Mouse (Mus musculus): Measurements from ENCODE around the gene Gbf1. TPM values are rescaled to one million over a fixed set of nuclear protein-coding genes. Genes with fewer than 3 reads are reported as not detected.

The Gbf1 gene
- polyA plus RNA-seq, 1 experiment from 2014 or later: 57.4 TPM

DNA sequence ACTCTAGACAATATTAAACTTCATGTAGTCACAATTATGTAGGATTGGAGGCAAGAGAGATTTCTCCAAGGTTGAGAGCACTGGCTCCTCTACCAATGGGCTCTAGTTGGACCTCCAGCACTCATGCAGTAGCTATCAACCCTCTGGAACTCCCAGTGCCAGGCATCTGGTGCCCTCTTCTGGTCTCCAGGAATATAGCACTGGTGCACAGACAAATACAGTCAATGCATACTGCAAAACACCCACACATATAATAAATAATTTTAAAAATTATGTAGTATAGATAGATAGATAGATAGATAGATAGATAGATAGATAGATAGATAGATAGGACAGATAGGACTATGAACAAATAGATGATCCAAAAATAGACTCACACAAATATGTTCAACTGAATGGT is 123.0 kb downstream of the Gbf1 start:
- no peak for ATAC-seq (ENCODE audit: insufficient number of reproducible peaks, insufficient read depth, low FRiP score, low TSS enrichment, low read depth)
- H3K4me2 ChIP-seq: no peak overlapping the region
- no peaks in the 10 kb centered on the region for H3K27me3 ChIP-seq

DNA sequence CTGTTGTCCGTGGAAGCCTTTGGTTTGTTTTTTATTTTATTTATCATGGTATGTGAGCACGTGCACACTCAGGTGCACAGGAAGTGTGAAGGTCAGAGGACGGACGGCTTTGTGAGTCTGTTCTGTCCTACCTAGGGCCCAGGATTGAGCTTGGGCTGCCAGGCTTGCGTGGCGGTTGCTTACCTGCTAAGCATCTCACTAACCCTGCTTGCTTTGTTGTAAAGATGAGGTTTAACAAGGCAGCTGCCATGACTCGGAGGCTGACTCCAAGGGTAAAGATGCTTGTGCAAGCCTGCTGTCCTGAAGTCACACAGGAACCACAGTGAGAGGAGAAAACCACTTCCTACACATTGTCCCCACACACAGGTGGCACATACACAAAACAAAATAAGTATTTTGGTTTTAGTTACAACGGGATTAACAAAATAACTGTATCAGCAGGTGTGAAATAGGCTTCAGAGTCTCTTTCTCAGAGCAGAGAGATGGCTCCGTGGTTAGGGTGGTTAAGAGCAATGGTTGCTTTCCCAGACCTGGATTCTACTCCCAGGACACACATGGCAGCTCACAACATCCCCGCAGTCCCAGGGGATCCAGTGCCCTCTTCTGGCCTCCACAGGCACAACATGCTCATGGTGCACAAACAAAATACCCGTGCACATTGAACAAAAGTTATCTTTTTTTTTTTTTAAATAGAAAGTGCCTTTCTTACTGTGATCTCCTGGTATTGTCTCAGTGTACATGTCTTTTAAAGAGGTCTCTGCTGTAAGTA is 130.0 kb downstream of the Gbf1 start:
- H3K4me2 ChIP-seq: no peak overlapping the region
- no peaks in the 10 kb centered on the region for H3K27me3 ChIP-seq
- WGBS: 91% methylated on average over 11 of the region's 11 CpGs
- H3K9me3 ChIP-seq: no peaks in the 10 kb centered on the region
- H3K4me3 ChIP-seq (replicated peaks): no peak overlapping the region
- H3K27ac ChIP-seq: no peak overlapping the region
- H3K4me1 ChIP-seq (replicated peaks): no peaks in the 10 kb centered on the region
- H3K9ac ChIP-seq (replicated peaks): no peak overlapping the region
- H3K36me3 ChIP-seq: peaks cover 90% of the 10 kb centered on the region
- ATAC-seq (ENCODE audit: insufficient number of reproducible peaks, insufficient read depth, low FRiP score, low TSS enrichment, low read depth): no peak

More for the DNA sequence above, 123.0 kb downstream of the Gbf1 start:
- H3K4me3 ChIP-seq (replicated peaks): no peak overlapping the region
- H3K9ac ChIP-seq (replicated peaks): no peak overlapping the region
- no peak overlapping the region for H3K27ac ChIP-seq
- H3K36me3 ChIP-seq: peaks cover 78% of the 10 kb centered on the region
- no peaks in the 10 kb centered on the region for H3K9me3 ChIP-seq
- no peaks in the 10 kb centered on the region for H3K4me1 ChIP-seq (replicated peaks)

DNA sequence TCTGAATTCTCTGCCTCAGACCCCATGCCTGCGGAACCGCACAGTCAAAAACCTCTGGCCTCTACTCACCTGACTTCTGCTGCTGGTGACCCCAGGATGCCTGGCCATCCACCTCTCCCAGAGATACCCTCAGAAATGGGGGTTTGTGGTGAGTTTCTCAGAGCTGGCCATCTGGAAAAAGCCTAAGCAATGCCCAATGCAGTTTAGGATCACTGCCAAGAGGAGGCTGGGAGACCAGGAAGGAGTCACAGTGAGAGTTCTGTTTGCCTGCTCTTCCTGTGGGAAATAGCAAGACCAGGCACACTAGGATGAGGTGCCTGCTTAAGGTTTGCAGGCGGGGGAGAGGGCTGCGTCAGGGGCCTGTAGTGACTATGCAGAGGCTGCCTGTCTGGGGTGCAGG is 132.4 kb downstream of the Gbf1 start:
- no peak overlapping the region for H3K4me3 ChIP-seq (replicated peaks)
- H3K36me3 ChIP-seq: peaks cover 79% of the 10 kb centered on the region
- H3K4me1 ChIP-seq (replicated peaks): no peaks in the 10 kb centered on the region
- H3K9me3 ChIP-seq: no peaks in the 10 kb centered on the region
- H3K4me2 ChIP-seq: no peak overlapping the region
- no peak overlapping the region for H3K27ac ChIP-seq
- WGBS: 96% methylated on average over 4 of the region's 4 CpGs
- no peaks in the 10 kb centered on the region for H3K27me3 ChIP-seq
- ATAC-seq (ENCODE audit: insufficient number of reproducible peaks, insufficient read depth, low FRiP score, low TSS enrichment, low read depth): no peak
- no peak overlapping the region for H3K9ac ChIP-seq (replicated peaks)

DNA sequence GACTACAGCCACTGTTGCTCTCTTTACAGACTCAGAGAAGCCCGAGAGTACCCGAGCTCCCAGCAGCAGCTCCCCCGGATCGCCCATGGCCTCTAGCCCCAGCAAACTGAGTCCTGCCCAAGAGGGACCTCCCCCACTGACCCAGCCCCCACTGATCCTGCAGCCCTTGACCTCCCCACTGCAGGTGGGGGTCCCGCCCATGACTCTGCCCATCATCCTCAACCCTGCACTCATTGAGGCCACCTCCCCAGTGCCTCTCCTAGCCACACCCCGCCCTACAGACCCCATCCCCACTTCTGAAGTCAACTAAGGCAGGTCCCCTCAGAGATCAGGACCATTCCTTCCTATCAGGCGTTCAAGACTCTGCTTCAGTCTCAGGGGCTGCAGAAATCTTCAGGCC is 133.3 kb downstream of the Gbf1 start:
- H3K4me2 ChIP-seq: no peak overlapping the region
- H3K27me3 ChIP-seq: no peaks in the 10 kb centered on the region
- no peak for ATAC-seq (ENCODE audit: insufficient number of reproducible peaks, insufficient read depth, low FRiP score, low TSS enrichment, low read depth)
- no peak overlapping the region for H3K27ac ChIP-seq
- H3K9me3 ChIP-seq: no peaks in the 10 kb centered on the region
- no peaks in the 10 kb centered on the region for H3K4me1 ChIP-seq (replicated peaks)
- no peak overlapping the region for H3K9ac ChIP-seq (replicated peaks)
- 81% methylated on average over 7 of the region's 7 CpGs for WGBS
- no peak overlapping the region for H3K4me3 ChIP-seq (replicated peaks)
- H3K36me3 ChIP-seq: peaks cover 69% of the 10 kb centered on the region

DNA sequence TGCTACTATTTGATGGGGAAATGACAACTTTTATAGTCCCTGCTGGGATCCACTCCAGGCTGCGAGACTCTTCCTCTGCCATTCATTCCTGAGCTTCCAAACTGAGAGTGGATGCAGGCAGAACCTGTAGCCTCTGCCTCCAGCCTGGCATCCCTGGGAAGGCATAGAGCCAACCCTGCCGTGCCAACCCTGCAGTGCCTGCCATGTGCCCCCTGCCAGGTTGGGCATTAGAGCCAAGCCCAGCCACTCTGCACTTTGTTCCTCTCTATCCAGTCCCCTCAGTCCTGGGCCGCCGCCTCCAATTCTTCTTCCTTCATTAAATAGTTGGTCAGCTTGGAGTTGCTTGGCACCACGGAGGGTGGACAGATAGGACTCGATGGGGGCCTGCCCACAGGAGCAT is 133.7 kb downstream of the Gbf1 start:
- Histone ChIP-seq H3K9ac (replicated peaks) (no peak overlapping the region), H3K4me3 (replicated peaks) (no peak overlapping the region), H3K27me3 (no peaks in the 10 kb centered on the region), H3K4me1 (replicated peaks) (no peaks in the 10 kb centered on the region), H3K36me3 (peaks cover 65% of the 10 kb centered on the region), H3K27ac (no peak overlapping the region), H3K4me2 (no peak overlapping the region), H3K9me3 (no peaks in the 10 kb centered on the region)
- WGBS: 90% methylated on average over 6 of the region's 6 CpGs
- no peak for ATAC-seq (ENCODE audit: insufficient number of reproducible peaks, insufficient read depth, low FRiP score, low TSS enrichment, low read depth)

DNA sequence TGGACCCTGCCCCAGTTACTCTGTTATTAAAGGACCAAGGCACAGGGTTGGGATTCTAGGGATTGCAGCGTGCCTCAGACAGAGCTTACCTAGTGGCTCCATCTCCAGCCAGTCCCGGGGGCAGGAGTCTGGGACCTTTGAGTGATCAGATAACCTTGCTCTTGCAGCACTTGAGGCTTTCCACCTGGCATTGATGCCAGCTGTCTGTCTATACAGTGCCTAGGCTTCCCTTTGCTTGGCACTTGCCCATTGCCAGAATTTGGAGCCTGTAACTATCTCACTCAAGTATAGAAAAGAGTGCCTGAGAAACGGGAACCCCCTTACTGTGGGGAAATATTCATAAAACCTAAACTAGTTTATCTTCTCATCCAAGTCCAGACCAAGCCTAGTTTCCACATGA is 134.6 kb downstream of the Gbf1 start:
- no peak overlapping the region for H3K27ac ChIP-seq
- H3K27me3 ChIP-seq: peaks cover 3% of the 10 kb centered on the region; the same call in 1 of the 2 replicates
- no peak overlapping the region for H3K9ac ChIP-seq (replicated peaks)
- H3K4me2 ChIP-seq: no peak overlapping the region
- H3K4me3 ChIP-seq (replicated peaks): no peak overlapping the region
- H3K4me1 ChIP-seq (replicated peaks): no peaks in the 10 kb centered on the region
- no peaks in the 10 kb centered on the region for H3K9me3 ChIP-seq
- 91% methylated on average over 3 of the region's 3 CpGs for WGBS
- H3K36me3 ChIP-seq: peaks cover 56% of the 10 kb centered on the region
- ATAC-seq (ENCODE audit: insufficient number of reproducible peaks, insufficient read depth, low FRiP score, low TSS enrichment, low read depth): no peak

DNA sequence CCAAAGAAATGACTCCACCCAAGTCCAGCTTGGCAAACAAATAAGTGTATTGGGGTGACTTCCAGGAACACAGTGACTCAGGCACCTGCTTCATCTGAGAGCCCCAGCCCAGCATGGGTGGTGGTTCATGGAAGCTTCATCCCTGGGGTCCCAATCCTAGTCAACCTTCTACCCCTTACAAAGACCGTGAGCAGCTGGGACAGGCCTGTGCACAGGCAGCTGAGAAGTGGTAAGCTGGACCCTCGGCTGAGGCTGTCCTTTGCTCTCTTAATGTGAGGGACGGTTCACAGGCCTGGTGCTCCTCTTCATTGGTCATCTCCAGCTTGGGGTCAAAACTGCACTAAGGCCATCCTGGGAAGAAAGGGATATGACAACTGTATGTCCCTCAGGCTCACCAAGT is 135.3 kb downstream of the Gbf1 start:
- Histone ChIP-seq H3K36me3 (peaks cover 50% of the 10 kb centered on the region), H3K4me2 (no peak overlapping the region), H3K9me3 (no peaks in the 10 kb centered on the region), H3K27ac (no peak overlapping the region), H3K4me3 (replicated peaks) (no peak overlapping the region), H3K27me3 (peaks cover 3% of the 10 kb centered on the region; the same call in 1 of the 2 replicates), H3K4me1 (replicated peaks) (no peaks in the 10 kb centered on the region), H3K9ac (replicated peaks) (no peak overlapping the region)
- WGBS: 93% methylated on average over 3 of the region's 3 CpGs
- ATAC-seq (ENCODE audit: insufficient number of reproducible peaks, insufficient read depth, low FRiP score, low TSS enrichment, low read depth): no peak

DNA sequence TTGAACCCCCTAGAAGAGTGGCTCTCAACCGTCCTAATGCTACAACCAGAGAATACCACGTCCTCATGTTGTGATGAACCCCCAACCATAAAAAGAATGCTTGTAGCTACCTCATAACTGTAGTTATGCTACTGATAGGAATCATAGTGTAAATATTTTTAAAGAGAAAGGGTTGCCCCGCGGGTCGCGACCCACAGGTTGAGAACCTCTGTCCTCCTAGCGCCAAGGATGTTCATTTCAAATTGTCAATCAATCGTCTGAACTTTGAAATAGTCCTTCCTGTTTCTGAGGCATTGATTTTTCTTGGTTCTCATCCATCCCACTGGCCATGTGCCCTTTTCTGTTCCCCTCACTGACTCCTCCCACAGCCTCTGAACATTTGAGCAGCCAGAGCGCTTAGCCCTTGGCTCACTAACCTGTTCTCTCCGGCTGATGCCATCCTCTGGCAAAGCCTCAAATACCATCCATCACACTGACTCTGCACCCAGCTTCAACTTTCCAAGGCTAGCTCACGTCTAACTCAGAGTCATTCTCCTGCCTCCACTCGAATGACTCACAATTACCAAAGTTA is 138.3 kb downstream of the Gbf1 start:
- ATAC-seq (ENCODE audit: insufficient number of reproducible peaks, insufficient read depth, low FRiP score, low TSS enrichment, low read depth): no peak
- H3K9me3 ChIP-seq: no peaks in the 10 kb centered on the region
- no peak overlapping the region for H3K4me3 ChIP-seq (replicated peaks)
- H3K4me1 ChIP-seq (replicated peaks): no peaks in the 10 kb centered on the region
- 70% methylated on average over 12 of the region's 12 CpGs for WGBS
- H3K27me3 ChIP-seq: peaks cover 3% of the 10 kb centered on the region; the same call in 1 of the 2 replicates
- H3K4me2 ChIP-seq: no peak overlapping the region
- H3K9ac ChIP-seq (replicated peaks): no peak overlapping the region
- no peak overlapping the region for H3K27ac ChIP-seq
- peaks cover 19% of the 10 kb centered on the region for H3K36me3 ChIP-seq

DNA sequence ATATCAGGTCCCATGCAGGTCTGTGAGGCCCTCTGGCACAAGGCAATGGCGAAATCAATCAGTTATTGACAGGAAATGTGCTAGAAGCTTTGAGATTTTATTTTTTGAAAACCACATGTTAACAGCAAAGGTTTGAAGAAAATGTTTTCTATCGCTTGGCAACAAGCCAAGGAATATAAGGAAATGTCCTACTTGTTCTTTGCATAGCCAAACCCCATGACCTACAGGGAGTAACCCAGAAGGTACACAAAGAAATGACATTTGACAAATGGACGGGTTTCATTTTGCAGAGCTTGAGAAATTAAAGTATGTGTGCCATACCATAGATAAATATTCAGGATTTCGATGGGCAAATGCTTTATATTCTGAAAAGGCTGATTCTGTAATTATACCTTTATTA is 144.6 kb downstream of the Gbf1 start:
- ATAC-seq (ENCODE audit: insufficient number of reproducible peaks, insufficient read depth, low FRiP score, low TSS enrichment, low read depth): no peak
- no peak overlapping the region for H3K9ac ChIP-seq (replicated peaks)

DNA sequence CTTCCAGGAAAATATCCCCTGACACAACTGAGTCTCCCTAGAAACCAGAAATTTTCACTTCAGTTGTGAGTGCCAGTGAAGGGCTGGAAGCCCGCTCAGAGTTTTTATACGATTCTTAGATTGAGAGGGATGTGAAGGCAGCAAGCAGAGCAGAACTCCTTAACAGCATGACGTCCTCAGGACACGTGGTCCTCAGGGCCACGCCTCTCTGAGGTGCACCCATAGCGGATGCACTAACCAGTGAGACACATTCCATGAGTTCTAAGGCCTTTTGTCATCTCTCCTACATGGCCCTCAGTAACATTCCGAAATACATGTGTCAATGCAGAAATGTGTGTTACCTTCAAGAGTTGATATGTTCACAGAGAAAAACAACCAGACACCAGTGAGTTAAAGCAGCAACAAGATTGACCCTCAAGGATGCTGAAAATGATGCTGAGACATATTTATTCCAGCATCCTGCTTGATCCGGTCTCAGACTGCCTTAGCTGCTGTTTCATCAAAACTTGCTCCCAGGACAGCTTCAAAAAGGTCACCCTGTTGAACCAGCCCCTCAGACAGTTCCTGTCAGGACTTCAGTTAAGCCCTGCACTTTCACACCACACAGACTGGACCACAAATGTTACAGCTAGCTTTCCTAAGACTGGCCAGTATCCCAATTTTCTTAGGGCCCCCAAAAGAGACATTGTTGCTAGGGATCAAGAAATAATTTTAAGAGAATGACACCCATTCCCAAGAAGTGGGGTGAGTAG is 148.2 kb downstream of the Gbf1 start:
- Histone ChIP-seq H3K4me3 (replicated peaks) (no peak overlapping the region), H3K4me2 (no peak overlapping the region), H3K27me3 (0 out of 2 replicates have a peak, but pooled peaks cover 5% of the 10 kb centered on the region), H3K9ac (replicated peaks) (no peak overlapping the region), H3K9me3 (no peaks in the 10 kb centered on the region), H3K36me3 (no peaks in the 10 kb centered on the region), H3K4me1 (replicated peaks) (peaks cover 6% of the 10 kb centered on the region), H3K27ac (no peak overlapping the region)
- ATAC-seq (ENCODE audit: insufficient number of reproducible peaks, insufficient read depth, low FRiP score, low TSS enrichment, low read depth): no peak
- WGBS: 41% methylated on average over 8 of the region's 8 CpGs

More for the DNA sequence above, 144.6 kb downstream of the Gbf1 start:
- no peaks in the 10 kb centered on the region for H3K4me1 ChIP-seq (replicated peaks)
- H3K27ac ChIP-seq: no peak overlapping the region
- no peaks in the 10 kb centered on the region for H3K36me3 ChIP-seq
- H3K4me3 ChIP-seq (replicated peaks): no peak overlapping the region
- H3K9me3 ChIP-seq: no peaks in the 10 kb centered on the region
- no peaks in the 10 kb centered on the region for H3K27me3 ChIP-seq
- no peak overlapping the region for H3K4me2 ChIP-seq
- WGBS: 73% methylated on average over 4 of the region's 4 CpGs

DNA sequence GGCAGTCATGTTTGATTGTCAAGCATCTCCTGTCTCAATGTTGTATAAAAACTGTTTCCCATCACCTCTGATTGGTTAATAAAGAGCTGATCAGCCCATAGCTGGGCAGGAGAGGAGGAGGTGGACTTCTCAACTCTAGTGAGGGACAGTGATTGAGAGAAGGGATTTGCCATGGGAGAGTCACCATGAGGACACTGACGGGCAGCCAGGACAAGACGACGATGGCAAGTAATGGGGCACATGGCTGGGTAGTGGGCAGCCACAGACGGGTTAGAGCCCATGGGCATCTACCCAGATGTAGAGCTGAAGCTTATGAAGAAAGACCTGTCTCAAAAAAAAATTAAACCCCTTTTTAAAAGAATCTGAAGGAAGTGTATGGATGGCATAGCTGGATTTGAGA is 150.2 kb downstream of the Gbf1 start:
- Histone ChIP-seq H3K4me3 (replicated peaks) (no peak overlapping the region), H3K27ac (no peak overlapping the region), H3K36me3 (peaks cover 3% of the 10 kb centered on the region; the same call in 1 of the 2 replicates), H3K9ac (replicated peaks) (no peak overlapping the region), H3K27me3 (peaks cover 22% of the 10 kb centered on the region), H3K4me1 (replicated peaks) (peaks cover 13% of the 10 kb centered on the region), H3K9me3 (no peaks in the 10 kb centered on the region), H3K4me2 (no peak overlapping the region)
- ATAC-seq (ENCODE audit: insufficient number of reproducible peaks, insufficient read depth, low FRiP score, low TSS enrichment, low read depth): no peak
- 85% methylated on average over 4 of the region's 4 CpGs for WGBS

Measured in limb, embryonic 12.5 days (tissue).